13 mouse cellular contexts compared by ENCODE assay signal in the genomic region with DNA sequence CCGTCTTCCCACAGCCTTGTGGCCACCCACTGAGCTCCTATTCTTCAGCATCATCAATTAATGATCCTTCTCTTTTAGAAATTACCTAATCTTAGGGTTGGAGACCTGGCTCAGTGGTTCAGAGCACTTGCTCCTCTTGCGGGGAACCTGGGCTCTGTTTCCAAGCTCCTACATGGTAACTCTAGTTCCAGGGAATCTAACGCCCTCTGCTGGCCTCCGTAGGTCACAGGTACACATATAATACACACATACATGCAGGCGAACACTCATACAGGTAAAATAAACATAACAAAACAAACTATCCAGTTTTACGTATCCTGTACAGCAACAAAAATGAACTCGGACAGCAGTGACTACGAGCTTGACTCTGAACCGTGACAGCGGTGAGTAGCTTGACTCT. TPM values are rescaled to one million over a fixed set of nuclear protein-coding genes. Genes with fewer than 3 reads are reported as not detected.
"Had no signal": no experiment of that assay in that cellular context is flagged by ENCODE, and none has a peak within 500 bp of the region (broad histone marks: within the 10 kb centered on the region; RNA-seq: fewer than 3 reads in every experiment).

No protein-coding gene starts in this region.

- ATAC-seq: midbrain, embryonic 16.5 days had no signal

- H3K27me3 ChIP-seq: limb, embryonic 15.5 days; liver, embryonic 13.5 days; midbrain, embryonic 12.5 days; neural tube, embryonic 13.5 days had no signal

- H3K4me3 ChIP-seq: limb, embryonic 15.5 days; liver, embryonic 13.5 days; midbrain, embryonic 12.5 days; neural tube, embryonic 13.5 days had no signal

- H3K4me2 ChIP-seq: limb, embryonic 15.5 days; liver, embryonic 13.5 days; midbrain, embryonic 12.5 days; neural tube, embryonic 13.5 days had no signal

- H3K27ac ChIP-seq: limb, embryonic 15.5 days; liver, embryonic 13.5 days; midbrain, embryonic 12.5 days; neural tube, embryonic 13.5 days had no signal

- H3K9me3 ChIP-seq: limb, embryonic 15.5 days; liver, embryonic 13.5 days; midbrain, embryonic 12.5 days; neural tube, embryonic 13.5 days had no signal

- H3K9ac ChIP-seq: limb, embryonic 15.5 days; liver, embryonic 13.5 days; midbrain, embryonic 12.5 days; neural tube, embryonic 13.5 days had no signal

- DNase-seq: kidney, adult 8-10 months; liver, embryonic 13.5 days; lung, adult 18-20 months; lung, postnatal 4 days; retina, postnatal 1 day; right cerebral cortex, postnatal 4 days; spleen, adult 18-20 months; thymus, postnatal 4 days had no signal

RNA-seq across cellular contexts. Expression of a gene that starts 31.2 kb away (rescaled TPM):
- total RNA-seq: megakaryocyte-erythroid progenitor cell, adult 5-6 weeks had no signal
- polyA plus RNA-seq: liver, embryonic 13.5 days; neural tube, embryonic 13.5 days had no signal

RNA-seq across cellular contexts. Expression of a gene that starts 46.8 kb away (rescaled TPM):
- total RNA-seq: megakaryocyte-erythroid progenitor cell, adult 5-6 weeks had no signal
